Mouse (Mus musculus): ENCODE measurements around the gene Dennd5a. TPM values are rescaled to one million over a fixed set of nuclear protein-coding genes. Genes with fewer than 3 reads are reported as not detected.
A peak's percentile ranks its signal among the peaks of the same experiment; 100 is the strongest.
"Not testable (repeated sequence)": the region's sequence is repeated elsewhere in the genome, so short reads cannot be mapped to it uniquely, and the experiment has no call there.

The Dennd5a gene
- polyA plus RNA-seq, 1 experiment = 66.6 TPM

DNA sequence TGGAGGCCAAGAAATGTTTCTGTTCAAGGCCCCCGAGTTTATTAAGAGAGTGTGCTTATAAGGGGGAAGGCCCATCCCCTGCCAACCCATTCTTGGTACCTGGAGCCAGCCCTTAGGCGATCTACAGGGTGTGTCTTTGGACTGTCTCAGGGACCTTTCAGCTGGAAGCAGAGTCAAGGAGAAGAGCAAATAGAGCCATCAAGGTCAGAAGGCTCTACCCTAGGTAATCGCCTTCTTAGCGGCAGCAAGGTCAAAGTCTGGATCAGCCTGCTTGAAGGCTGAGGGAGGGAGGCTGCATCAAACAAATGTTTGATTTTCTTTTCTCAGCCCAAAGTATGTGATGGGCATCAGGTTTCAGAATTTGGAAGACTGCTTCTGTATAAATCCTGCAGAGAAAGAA is 38.1 kb upstream of the Dennd5a start:
- peak; percentile 14 for DNase-seq
- Histone ChIP-seq H3K27me3 (replicated peaks; ENCODE audit: control insufficient read depth, insufficient read depth, low read length) (no peaks in the 10 kb centered on the region), H3K4me3 (ENCODE audit: insufficient read depth, low read depth, low read length) (no peak overlapping the region), H3K4me1 (ENCODE audit: control insufficient read depth, insufficient read depth, low read length) (peaks cover 5% of the 10 kb centered on the region), H3K36me3 (ENCODE audit: control insufficient read depth, insufficient read depth, low read length) (no peaks in the 10 kb centered on the region), H3K27ac (ENCODE audit: insufficient read depth, low read depth, low read length) (no peak overlapping the region)
- TF ChIP-seq POLR2A (IDR thresholded peaks at IDR 0.05; ENCODE audit: low read depth, low read length) = no peak
- TF ChIP-seq CTCF (conservative IDR thresholded peaks at IDR 0.05; ENCODE audit: insufficient read depth, insufficient read length, low read depth, low read length) = no peak
- 71% methylated on average over 4 of the region's 4 CpGs for WGBS

DNA sequence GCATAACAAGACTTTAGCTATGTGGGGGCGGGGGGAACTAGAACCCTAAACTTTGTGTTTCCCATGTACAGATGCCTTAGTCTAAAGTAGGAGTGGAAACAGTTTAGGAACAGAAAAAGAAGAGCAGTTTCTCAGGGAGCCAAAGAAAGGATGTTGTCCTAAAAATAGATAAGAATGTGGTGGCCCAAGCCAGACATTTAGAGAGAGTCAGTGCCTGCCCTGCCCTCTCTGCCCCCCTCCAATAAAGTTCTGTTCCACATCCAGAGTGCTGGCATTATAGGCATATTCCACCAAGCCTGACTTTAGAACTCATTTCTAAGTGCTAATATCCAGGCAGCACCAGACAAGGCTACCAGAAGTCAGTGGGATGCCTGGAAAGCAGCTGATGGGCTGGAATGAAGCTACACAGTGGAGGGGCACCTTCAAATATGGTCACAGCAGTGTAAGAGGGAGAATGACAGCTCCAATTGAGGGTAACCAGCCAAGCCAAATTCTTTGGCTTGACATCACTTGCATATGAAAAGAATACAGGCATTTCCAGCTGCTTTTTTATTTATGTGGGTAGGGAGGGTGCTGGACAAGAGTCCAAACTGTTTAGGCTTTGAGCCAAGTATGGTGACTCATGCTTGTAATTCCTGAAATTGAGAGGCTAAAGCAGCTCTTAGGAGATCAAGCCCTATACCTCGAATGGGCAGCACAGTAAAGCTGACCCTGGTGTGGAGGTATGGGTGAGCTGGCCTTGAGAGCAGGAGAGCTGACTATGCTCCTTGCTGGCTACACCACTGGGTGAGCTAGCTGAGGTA is 33.1 kb upstream of the Dennd5a start:
- no peak for TF ChIP-seq POLR2A (IDR thresholded peaks at IDR 0.05; ENCODE audit: low read depth, low read length)
- no peak for TF ChIP-seq CTCF (conservative IDR thresholded peaks at IDR 0.05; ENCODE audit: insufficient read depth, insufficient read length, low read depth, low read length)
- peak; percentile 89 for DNase-seq
- H3K4me1 ChIP-seq (ENCODE audit: control insufficient read depth, insufficient read depth, low read length) = peaks cover 8% of the 10 kb centered on the region
- WGBS = 40% methylated on average over 2 of the region's 2 CpGs
- no peak overlapping the region for H3K4me3 ChIP-seq (ENCODE audit: insufficient read depth, low read depth, low read length)
- no peaks in the 10 kb centered on the region for H3K27me3 ChIP-seq (replicated peaks; ENCODE audit: control insufficient read depth, insufficient read depth, low read length)
- H3K27ac ChIP-seq (ENCODE audit: insufficient read depth, low read depth, low read length) = peak overlapping the region; percentile 11; the same call in 1 of the 2 replicates
- H3K36me3 ChIP-seq (ENCODE audit: control insufficient read depth, insufficient read depth, low read length) = no peaks in the 10 kb centered on the region

DNA sequence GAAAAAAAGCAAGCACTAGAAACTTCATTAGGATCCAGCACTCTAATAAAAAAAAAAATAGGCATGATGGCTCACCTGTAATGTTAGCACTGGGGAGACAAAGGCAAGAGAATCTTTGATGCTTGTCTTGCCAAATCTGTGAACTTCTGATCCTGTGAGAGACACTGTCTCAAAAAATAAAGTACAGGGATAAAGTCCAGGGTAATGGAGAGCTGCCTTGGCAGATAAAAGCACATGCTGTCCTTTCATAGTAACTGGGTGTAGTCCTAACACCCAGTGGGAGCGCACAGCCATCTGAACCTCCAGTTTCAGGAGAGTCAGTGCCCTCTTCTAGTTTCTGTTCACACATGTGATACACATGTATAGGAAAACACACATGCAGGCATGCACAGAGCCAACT is 31.0 kb upstream of the Dennd5a start:
- 56% methylated on average over 1 of the region's 1 CpGs for WGBS
- peak; percentile 44 for DNase-seq
- Histone ChIP-seq H3K4me3 (ENCODE audit: insufficient read depth, low read depth, low read length) (no peak overlapping the region), H3K36me3 (ENCODE audit: control insufficient read depth, insufficient read depth, low read length) (no peaks in the 10 kb centered on the region), H3K27me3 (replicated peaks; ENCODE audit: control insufficient read depth, insufficient read depth, low read length) (no peaks in the 10 kb centered on the region), H3K27ac (ENCODE audit: insufficient read depth, low read depth, low read length) (no peak overlapping the region), H3K4me1 (ENCODE audit: control insufficient read depth, insufficient read depth, low read length) (peaks cover 8% of the 10 kb centered on the region)
- no peak for TF ChIP-seq POLR2A (IDR thresholded peaks at IDR 0.05; ENCODE audit: low read depth, low read length)
- no peak for TF ChIP-seq CTCF (conservative IDR thresholded peaks at IDR 0.05; ENCODE audit: insufficient read depth, insufficient read length, low read depth, low read length)

DNA sequence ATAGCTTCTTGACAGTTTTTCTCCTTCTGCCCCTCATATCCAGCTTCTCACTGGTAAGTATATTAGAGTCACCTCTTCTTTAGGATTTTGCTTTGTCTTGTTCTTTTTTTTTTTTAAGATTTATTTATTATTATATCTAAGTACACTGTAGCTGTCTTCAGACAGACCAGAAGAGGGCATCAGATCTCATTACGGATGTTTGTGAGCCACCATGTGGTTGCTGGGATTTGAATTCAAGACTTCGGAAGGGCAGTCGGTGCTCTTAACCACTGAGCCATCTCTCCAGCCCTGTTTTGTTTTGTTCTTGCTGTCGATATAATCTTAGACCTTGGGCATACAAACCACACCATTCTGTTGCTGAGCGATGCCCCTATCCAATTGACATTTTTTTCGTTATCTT is 26.5 kb upstream of the Dennd5a start, which contains the start of gene Tmem41b:
Tmem41b (minus strand) TSS at position 155 of the 400 bp plus-strand sequence.
- not testable (repeated sequence) for H3K27me3 ChIP-seq (replicated peaks; ENCODE audit: control insufficient read depth, insufficient read depth, low read length); H3K36me3 ChIP-seq (ENCODE audit: control insufficient read depth, insufficient read depth, low read length); H3K4me1 ChIP-seq (ENCODE audit: control insufficient read depth, insufficient read depth, low read length)
- H3K27ac ChIP-seq (ENCODE audit: insufficient read depth, low read depth, low read length) = peak within 1 kb of the TSS; percentile 28; the same call in 1 of the 2 replicates
- peak within 1 kb of the TSS; percentile 66 for H3K4me3 ChIP-seq (ENCODE audit: insufficient read depth, low read depth, low read length)
- DNase-seq = peak; percentile 58
- 26% methylated on average over 6 of the region's 6 CpGs for WGBS

DNA sequence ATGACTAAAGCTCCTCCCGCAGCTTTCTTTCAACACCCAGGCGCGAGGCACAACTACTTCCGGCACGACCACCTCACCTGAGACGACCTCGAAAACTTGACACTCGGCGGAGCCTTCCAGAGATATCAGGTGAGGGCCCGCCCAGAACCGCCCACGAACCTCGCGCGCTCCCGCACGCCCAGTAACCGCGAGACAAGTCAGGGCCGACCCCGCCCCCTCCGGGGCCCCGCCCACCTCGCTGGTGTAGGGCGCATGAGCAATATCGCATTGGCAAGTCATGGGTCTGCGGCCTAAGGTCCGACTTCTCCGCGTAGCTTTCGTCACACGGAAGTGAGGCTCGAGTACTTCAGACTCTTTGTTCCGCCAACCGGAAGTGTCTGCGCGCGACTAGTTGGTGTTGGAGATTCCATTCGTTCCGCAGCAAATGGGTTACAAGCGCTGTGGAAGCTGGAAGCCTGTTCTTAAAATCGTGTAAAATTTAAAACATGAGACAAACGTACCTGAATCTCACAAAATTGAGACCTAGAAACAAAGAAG is 25.9 kb upstream of the Dennd5a start:
- H3K27ac ChIP-seq (ENCODE audit: insufficient read depth, low read depth, low read length) = peak overlapping the region; percentile 28; the same call in 1 of the 2 replicates
- no peaks in the 10 kb centered on the region; the same call in 1 of the 2 replicates for H3K4me1 ChIP-seq (ENCODE audit: control insufficient read depth, insufficient read depth, low read length)
- DNase-seq = peak; percentile 100
- TF ChIP-seq CTCF (conservative IDR thresholded peaks at IDR 0.05; ENCODE audit: insufficient read depth, insufficient read length, low read depth, low read length) (no peak), POLR2A (IDR thresholded peaks at IDR 0.05; ENCODE audit: low read depth, low read length) (peak; percentile 20)
- H3K36me3 ChIP-seq (ENCODE audit: control insufficient read depth, insufficient read depth, low read length) = peaks cover 3% of the 10 kb centered on the region; the same call in 1 of the 2 replicates
- peak overlapping the region; percentile 66 for H3K4me3 ChIP-seq (ENCODE audit: insufficient read depth, low read depth, low read length)
- WGBS = under 1% methylated on average over 43 of the region's 43 CpGs
- H3K27me3 ChIP-seq (replicated peaks; ENCODE audit: control insufficient read depth, insufficient read depth, low read length) = no peaks in the 10 kb centered on the region

DNA sequence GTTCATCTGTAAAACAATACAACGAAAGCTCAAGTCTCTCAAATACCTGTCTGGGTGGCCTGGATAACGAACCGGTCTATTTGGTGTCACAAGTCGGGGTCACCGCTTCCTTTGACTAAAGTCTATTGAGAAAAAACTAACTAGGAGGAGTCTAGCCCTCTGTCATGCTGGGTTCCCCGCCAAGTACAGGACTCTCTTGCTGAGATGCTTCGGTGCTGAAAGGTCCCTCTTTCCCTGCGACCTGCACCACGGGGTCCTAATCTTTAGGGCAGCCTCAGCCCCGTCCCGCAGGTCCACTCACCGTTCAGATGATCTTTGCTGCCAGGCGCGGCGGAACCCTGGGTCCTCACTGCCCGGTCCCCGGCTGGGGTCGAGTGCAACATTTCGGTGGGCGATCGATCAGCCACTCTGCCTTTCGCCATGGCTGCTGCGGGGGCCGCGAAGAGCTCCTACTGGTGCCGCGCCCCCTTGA is 25.4 kb upstream of the Dennd5a start:
- under 1% methylated on average over 27 of the region's 27 CpGs for WGBS
- DNase-seq = peak; percentile 41
- H3K27ac ChIP-seq (ENCODE audit: insufficient read depth, low read depth, low read length) = 0 out of 2 replicates have a peak overlapping the region, but pooled peaks have one; percentile 28
- no peaks in the 10 kb centered on the region; the same call in 1 of the 2 replicates for H3K4me1 ChIP-seq (ENCODE audit: control insufficient read depth, insufficient read depth, low read length)
- H3K4me3 ChIP-seq (ENCODE audit: insufficient read depth, low read depth, low read length) = peak overlapping the region; percentile 66
- peaks cover 3% of the 10 kb centered on the region; the same call in 1 of the 2 replicates for H3K36me3 ChIP-seq (ENCODE audit: control insufficient read depth, insufficient read depth, low read length)
- no peaks in the 10 kb centered on the region for H3K27me3 ChIP-seq (replicated peaks; ENCODE audit: control insufficient read depth, insufficient read depth, low read length)
- no peak for TF ChIP-seq CTCF (conservative IDR thresholded peaks at IDR 0.05; ENCODE audit: insufficient read depth, insufficient read length, low read depth, low read length)
- TF ChIP-seq POLR2A (IDR thresholded peaks at IDR 0.05; ENCODE audit: low read depth, low read length) = no peak

DNA sequence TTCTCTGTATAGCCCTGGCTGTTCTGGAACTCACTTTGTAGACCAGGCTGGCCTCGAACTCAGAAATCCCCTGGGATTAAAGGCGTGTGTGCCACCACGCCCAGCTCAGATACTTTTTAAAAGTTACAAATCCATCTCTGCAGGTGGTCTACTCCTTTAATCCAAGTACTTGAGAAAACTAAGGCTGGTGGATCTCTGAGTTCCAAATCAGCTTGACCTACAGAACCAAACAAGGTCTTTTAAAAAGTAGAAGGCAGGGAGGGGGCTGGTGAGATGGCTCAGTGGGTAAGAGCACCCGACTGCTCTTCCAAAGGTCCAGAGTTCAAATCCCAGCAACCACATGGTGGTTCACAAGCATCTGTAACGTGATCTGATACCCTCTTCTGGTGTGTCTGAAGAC is 24.3 kb upstream of the Dennd5a start:
- not testable (repeated sequence) for H3K4me3 ChIP-seq (ENCODE audit: insufficient read depth, low read depth, low read length); H3K27ac ChIP-seq (ENCODE audit: insufficient read depth, low read depth, low read length); DNase-seq; H3K36me3 ChIP-seq (ENCODE audit: control insufficient read depth, insufficient read depth, low read length); H3K27me3 ChIP-seq (replicated peaks; ENCODE audit: control insufficient read depth, insufficient read depth, low read length); H3K4me1 ChIP-seq (ENCODE audit: control insufficient read depth, insufficient read depth, low read length)
- 64% methylated on average over 5 of the region's 5 CpGs for WGBS

Measured in kidney, adult 2 months (tissue).